Mouse (Mus musculus) kidney, postnatal 10 days (tissue): ENCODE measurements at regions not wholly inside any gene's neighbourhood (a gene's known extent, or its start where the extent isn't known, plus 50 kb on each side); places are given as distances from the start of the nearest gene placed in this dataset.

Source experiments
- DNase-seq: peaks from one replicate; pipeline ENCODE4 v3.0.0; 2021; ENCODE audit warnings: mixed read lengths

DNA sequence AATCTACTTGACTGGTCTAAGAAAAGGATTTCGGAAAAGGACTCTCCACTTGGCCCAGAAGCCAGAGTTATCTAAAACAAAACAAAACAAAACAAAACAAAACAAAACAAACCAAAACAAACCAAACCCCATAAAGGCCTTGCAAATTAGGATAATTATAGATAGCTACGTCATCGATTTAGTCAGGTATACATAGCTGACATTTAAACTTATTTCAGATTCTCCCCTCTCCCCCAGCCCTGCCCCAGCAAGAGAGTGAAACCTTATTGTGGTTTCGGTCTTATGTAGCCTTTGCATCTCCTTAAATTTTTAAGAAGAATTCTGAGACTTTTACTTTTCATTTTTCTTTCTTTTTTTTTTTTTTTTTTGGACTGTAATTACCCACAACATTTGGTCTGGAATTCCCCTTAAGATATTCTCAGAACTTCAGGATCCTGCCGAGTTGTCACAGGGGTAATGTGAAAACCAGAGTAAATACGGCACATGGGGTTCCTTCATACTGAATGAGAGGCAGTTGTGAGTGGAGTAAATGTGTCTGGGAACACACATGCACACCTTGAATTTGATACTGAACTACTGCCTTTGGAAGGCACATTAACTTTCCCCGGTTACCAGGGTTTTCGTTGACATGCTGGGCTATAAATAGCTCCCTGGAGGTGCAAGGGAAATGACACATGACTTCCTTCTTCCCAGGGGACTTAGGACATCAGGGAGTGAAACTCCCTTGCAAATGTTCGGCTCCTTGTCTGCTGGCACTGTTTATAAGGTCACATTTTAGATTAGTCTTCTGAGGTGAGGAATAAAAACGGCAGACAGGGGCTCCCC, 94.8 kb upstream of the Rap1b start:
- DNase-seq = peak; percentile 33

DNA sequence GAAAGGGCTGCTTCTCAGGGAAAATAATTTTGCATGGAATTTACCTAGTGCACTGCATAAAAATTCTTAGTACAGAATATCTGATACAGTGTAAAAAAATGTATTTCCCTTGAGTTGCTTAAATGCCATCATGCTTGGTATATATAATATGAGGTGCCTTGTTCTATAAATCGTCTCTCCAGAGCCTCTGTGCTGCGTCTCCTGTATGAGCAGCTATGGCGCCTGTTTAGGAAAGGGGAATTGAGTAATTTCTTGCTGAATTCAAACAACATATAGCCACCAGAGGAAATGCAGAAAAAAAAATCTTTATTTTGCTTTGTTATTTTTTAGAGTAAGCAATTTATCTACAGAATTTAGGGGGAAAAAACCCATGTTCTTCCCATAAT, 95.4 kb upstream of the Rap1b start:
- DNase-seq = no peak

DNA sequence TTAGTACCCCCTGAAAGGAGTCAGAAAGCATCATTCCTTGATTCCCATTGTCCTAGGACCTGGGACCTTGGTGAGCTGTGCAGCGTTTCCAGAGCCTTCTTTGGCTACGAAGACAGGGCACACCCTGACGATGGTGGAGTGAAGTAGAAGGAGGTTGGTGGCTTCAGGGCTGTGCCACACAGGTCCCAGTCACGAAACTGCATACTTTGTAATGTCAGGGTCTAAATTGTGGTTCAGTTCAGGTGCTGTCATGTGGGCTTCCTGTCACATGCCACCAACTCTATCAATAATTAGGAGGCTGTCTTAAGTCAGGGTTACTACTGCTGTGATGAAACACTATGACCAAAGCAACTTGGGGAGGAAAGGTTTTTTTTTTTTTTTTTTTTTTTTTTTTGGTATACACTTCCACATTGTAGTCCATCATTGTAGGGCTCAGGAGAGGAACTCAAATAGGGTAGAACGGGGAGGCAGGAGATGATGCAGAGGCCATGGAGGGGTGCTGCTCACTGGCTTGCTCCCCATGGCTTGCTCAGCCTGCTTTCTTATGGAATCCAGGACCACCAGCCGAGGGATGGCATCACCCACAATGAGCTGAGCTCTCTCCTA, 98.0 kb upstream of the Rap1b start:
- DNase-seq = no peak

DNA sequence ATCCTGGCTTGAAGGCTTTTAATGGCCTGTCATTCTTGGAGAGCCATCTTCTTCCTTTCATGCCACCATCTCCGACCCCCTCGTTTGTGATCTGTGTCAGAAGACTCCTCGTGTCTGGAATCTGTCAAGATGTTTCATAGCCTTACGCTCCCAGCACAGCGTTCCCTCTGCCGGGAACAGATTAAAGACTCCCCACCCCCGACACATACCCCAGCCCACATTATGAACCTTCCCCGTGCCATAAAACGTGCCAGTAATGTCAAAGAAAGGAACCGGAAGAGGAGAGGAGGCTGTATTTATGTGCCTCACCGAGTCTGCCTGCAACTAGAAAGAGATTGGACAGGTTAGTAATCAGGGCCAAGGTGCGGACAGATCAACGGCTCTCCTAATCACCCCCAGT, 101.4 kb upstream of the Rap1b start:
- no peak for DNase-seq

DNA sequence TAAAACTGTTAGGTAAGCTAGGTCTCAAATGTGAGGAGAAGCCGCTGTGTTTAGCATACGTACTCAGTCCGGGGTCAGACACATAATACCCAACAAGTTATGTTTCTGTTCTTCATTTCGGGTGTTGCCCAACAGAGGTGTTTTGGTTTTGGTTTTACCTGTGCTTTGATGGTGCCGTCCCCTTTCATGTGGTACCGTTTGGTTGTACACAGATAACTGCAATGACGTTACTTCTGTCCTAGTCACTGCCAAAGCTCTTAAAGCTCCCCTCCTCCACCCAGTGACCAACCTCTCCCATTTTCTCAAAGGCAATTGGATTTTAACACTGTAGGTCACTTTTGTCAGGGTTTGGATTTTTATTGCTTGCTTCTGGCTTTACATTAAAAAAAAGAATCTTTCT, 102.1 kb upstream of the Rap1b start:
- no peak for DNase-seq

DNA sequence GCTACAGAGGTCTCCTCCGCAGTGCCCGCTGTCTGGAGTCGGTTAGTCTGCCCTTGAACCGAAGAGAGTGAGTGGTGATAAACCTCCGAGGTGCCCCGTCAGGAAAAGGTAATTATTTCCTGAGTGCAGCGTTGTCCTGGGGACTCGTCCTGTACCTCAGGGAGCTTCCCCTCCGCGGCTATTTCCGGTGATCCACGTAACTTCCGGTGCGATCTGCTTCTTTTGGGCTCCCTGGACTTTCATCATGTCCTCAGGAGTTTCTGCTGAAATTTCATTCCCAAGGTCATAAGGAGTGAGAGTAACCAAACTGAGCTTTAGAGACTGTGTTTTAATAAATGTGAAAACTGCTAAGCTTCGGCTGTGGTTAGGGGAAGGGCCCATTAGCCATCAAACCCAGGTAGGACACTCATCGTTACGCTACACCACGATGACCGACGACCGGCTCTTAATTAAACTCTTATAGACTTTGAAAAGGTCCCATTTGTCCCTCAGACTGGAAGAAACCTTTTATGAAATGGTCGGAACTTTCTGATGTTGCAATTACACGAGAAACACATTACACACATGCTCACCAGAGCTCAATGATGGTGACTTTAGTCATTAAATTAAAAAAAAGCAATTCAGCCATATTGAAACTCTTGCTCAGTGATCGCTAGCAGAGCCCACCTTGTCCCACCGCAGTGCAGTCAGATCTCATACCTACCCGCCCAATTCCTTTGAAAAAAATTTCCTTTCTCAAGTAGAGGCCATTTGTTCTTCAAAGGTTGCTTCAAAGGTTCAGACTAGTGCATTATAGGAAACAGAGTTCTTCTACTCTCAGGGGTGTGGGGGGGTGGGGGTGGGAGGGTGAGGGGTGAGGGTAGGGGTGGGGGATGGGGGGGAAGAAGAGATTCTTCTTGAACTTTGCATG, 106.5 kb upstream of the Rap1b start:
- DNase-seq = no peak

DNA sequence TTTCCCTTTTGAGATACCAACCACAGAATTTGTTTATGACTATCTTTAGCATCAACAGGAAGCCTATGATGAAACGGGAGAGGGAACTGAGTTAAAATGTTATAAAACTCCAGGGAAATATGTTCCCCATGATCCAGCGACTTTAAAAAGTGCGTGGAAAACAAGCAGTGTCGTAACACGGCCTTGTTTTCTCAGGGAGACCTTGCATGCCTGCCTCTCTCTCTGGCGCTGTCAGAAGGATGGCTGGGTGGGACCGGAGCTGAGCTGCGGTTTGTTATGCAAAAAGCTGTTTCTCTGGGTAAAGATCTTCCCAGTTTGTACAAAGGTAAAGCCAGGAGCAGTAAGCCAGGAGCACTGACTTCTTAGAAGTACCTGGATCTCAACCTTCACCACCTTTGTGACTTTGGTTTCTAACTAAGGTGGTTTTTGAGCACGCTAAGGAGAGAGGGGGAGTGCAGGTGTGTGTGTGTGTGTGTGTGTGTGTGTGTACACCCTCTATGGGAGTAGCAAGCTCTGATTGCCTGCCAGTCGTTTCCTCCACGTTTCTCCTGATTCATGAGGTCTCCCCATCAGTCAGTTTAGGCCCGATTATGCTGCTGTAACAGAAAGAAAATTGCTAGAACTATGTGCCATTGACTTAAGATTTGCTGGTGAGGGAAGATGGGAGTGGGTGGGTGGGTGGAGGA, 107.3 kb upstream of the Rap1b start:
- peak; percentile 18 for DNase-seq

DNA sequence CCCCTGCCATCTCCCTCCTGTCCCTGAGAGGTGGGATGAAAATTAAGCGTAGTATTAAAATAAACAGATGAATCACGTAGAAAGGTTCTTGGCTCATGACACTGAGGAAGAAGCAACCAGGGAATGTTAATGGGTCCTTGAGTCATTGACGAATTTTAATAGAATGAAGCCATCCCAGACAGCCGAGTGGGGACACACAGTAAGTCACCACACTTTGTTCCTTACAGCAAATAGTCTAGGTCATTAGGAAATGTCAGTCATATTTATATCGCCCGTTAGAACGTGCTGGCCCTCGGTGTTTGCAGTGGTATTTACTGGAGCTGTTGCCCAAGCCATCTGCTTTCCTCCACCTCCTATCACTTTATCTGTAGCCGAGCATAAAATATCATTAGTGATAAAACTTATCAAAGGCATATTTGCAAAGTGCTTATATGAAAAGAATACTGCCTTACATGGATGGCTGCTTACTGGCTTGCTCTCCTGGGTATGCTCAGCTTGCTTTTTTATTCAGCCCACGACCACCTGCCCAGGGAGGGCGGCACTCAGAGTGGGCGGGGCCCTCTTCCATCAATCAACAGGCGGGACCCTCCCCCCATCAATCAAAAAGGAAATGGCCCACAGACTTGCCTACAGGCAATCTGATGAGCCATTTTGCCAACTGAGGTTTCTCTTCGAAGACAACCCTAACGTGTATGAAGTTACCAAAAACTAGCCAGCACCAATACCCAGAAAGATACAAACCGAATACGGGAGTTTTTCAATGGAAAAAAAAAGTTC, 110.5 kb upstream of the Rap1b start:
- DNase-seq = no peak

DNA sequence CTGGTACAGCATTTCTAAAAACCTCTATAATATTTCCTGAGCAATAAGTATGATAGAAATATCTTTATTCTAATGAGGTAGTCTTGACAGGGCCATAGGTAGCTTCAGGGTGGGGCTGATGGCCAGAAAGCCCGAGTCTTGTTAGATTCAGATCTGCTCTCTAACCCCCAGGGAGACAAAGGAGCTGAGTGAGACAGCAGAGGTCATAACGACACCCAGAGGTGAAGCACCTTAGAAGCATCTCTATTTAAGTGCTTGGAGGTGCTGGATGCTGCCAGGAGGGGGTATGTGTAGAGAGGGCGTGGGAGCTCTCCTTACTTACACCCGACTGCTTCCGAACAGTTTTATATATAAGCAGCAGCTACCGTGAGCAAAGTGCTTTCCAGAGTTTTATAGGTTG, 128.9 kb upstream of the Rap1b start:
- no peak for DNase-seq

DNA sequence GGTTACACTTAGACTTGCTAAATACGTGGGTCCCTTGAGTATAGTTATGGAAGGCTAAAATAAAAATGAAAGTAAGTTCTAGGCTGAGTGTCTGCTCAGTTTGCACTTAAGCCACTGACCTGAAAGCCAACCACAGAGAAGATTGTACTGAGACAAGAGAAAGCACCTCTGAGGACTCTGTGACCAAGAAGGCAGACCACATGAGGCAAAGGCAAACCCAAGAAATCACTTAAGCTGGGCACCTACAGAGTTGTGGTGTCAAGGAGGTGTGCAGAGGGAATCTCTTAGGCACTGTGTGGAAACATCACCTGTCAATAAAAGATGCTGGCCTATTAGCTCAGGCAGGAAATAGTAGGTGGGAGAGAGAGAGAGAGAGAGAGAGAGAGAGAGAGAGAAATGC, 129.6 kb upstream of the Rap1b start:
- no peak for DNase-seq

DNA sequence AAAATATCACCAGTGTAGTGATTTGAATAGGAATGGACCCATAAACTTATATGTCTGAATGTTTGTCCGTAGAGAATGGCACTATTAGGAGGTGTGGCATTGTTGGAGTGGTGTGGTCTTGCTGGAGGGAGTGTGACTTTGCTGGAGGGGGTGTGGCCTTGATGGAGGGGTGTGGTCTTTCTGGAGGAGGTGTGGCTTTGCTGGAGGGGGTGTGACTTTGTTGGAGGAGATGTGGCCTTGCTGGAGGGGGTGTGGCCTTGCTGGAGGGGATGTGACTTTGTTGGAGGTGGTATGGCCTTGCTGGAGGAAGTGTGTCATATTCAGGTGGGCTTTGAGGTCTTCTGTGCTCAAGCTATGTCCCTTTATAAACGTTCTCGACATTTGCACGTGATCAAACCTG, 133.3 kb upstream of the Rap1b start:
- no peak for DNase-seq

DNA sequence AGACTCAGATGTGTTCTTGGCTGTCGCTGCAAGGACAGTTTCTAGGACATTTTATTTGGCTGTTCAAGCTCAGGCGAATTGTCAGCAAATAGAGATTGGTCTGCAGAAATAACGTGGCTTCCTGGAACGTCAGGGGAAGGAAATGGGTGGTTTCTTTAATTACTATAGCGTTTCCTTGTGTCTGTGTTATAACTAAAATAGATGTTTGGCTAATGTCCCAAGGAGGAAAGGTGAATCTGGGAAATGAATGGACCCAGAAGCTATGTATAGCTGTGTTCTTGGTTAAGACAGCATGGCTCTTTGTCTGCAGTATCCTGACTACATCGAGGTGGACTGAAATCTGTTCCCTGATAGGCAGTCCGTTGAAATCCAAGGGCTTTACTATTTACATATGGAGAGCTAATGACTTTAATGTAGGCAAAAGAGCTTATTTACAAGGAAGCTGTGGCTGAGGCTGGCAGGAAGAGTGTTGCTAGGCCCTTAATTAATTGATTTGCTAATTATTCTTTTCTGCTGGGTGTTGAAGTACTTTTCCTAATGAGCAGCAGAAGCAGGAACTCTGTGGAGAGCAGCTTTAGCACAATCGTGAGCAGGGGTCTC, 136.9 kb upstream of the Rap1b start:
- DNase-seq = peak; percentile 33

DNA sequence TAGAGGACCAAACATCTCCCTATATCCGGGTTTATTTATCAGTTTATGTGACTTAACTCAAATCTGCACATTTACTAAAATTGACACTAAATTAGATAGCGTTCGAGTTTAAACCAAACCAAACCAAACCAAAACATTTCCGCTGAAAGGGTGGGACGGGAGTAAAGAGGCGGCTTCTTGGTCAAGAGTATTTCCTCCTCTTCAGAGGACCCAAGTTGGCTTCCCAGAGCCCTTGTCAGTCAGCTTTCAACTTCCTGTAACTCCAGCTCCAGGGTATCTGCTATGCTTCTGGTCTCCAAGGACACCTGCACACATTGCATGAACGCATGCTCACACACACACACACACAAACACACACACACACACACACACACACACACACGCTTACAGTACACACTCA, 137.4 kb upstream of the Rap1b start:
- DNase-seq = peak; percentile 12

DNA sequence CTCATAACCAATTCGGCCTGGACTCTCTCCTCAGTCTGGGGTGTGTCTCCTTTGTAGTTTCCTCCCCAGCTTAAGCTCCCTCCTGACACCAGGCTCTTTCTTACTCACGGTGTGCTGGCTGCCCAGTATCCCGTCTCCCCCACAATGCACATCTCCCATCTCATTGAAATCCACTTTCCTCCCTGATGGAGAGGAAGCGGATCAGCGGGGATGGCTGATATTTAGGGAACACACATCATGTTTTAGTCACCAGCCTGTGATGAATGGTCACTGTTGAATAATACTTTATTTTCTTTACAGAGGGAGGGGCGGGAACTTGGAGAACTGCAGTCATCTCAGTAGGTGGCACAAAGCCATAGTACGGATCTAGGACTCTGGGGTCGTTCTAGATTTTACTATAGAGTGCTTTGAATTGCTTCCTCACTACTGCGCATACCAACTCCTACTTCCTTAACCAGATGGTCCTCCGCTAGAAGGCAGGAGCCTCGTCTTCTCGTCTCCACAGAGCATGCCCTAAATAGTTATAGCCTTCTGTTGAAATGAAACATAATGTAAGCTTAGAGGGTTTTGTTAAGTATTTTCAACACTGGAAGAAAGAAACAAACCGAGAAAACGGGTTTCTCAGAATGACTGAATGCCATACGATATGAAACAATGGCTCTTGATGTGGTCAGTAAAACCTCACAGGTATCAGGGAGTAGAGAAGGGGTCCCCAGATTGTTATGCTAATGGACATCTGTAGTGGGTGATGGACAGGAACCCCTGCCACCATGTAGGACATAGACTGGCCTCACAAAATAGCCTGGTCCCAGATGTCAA, 139.2 kb upstream of the Rap1b start:
- peak; percentile 16 for DNase-seq

DNA sequence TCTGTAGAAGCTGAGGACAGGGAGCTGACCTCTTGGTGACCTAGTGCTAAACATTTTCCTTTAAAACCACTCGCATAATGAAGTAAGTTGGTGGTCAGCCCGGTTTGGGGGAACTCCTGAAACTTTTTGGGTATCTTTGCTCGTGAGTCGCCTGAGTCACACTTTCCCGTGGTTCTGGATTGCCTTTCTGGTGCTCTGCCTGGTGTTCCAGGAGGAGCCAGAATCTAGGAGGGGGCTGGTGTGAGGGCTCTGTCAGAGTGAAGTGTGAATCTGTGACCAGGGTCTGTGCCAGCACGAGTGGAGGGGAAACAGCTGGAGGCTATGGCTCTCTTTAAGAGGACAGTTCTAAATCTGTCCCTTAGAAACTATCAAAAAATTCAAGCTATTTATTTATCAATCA, 141.8 kb upstream of the Rap1b start:
- DNase-seq = no peak

DNA sequence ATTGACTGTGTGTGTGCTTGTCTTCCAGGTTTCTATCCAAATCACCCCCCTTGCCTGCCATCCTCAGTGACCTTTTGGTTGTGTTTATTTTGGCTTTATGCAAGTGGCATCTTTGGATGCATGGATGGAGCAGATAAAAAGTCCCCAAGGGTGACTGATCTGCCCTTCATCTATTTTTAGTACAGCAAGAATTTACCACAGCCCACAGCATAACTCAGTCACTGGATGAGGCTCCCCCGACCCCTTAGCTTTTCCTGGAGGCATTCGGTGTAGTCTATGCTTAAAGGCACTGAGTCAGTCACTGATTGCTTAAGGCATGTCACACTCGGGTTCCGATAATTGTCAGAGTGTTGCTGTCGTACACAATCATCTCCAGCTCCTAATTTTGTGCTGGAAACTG, 142.2 kb upstream of the Rap1b start:
- DNase-seq = no peak

DNA sequence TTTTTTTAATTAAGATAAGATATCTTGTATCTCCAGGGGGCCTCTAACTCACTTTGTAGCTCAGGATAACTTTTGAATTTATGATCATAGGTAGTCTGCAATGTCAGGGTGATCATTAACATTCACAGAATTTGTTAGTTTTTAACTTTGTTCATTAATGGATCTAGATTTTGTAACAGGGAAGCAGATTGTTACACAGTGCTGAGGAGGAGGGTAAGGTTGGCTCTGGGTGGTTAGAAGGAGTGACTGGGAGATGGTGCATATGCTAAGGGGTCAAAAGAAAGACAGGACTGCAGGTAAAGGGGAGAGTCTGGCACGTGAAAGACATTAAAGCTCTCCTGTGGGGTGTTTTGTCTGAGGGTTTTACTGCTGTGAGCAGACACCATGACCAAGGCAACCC, 145.3 kb upstream of the Rap1b start:
- DNase-seq = no peak

DNA sequence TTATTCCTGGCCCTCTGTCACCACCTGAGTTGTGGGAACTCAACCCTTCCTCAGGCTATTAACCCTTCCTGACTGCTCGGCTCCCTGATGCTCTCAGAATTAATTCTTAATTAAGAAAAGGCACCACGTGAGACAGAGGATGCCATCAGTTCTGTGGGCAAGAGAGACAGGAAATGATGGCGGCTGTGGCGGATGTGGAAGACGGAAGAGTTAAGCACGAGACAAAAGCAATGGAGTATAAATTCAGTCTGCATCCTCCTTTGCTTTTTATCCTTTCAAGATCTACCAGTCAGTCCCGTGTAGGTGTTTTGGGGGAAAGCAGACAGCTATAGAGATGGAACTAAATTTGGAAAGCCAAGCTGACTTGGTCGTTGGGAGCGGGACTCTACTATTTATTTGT, 146.5 kb upstream of the Rap1b start:
- DNase-seq = no peak

DNA sequence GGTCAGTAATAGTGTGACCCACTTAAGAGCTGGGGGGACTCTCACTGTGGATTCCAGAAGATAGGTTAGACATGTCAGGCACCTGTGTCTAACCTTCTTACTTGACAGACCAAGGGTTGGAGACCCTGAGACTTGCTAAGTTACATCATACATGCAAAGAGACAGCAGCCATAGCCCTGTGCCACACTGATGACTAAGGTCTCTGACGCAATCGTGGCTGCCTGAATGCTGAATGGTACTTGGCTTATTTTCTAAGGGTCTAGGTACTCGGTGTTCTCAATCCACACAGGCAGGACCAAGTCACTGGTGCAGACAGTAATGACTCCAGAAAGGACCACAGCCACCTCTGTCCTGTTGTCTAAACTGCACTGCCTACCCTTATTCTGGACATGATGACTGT, 147.8 kb upstream of the Mdm1 start:
- DNase-seq = no peak

DNA sequence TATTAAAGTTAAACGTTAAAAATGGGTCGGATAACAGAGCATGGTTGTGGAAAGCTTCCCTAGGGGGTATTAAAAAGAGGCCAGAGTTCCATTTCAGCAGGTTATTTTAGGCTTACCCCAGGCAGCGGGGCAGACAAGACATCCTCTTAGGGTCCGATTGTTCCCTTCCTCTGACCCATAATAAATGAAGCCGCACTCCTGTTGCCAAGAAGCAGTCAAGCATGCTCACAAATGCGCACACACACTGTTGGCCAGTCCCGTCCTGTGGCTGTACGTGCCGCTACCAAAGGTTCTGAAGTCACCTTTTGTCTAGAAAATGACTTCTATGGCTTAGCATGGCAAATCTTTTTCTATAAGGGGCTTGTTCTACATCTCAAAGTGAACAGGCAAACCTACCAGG, 146.8 kb upstream of the Mdm1 start:
- no peak for DNase-seq

DNA sequence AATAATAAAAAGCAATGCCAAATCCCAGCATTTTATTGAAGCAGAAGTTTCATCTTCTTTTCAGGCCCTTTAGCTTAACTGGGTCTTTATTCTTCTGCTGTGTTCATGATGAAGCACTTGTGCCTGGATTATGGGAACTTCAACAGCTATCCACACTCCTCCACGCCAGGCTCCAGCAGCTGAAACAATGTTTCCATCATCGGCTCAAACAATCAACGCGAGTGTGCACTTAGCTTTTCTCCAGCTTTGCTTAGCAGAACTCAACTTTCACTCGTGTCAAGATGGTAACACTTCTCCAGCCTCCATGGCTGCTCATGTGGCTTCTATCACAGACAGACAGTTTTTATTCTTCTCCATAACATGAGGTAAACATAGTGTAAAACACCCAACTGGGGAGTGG, 143.8 kb upstream of the Mdm1 start:
- DNase-seq = no peak
